Mouse (Mus musculus) neural tube, embryonic 12.5 days (tissue): ENCODE results near the gene Zc3h12c. TPM values are rescaled to one million over a fixed set of nuclear protein-coding genes. Genes with fewer than 3 reads are reported as not detected.

Experiments
- ATAC-seq: fragments of 200-750 bp; cut with Nextera tagmentation; 2 replicates; pipeline ENCODE4 v1.8.0; 2017; ENCODE audit warnings: low read depth, mild to moderate bottlenecking, moderate TSS enrichment, moderate library complexity; ENCODE audit not compliant: low FRiP score
- H3K27ac ChIP-seq: fragments of 300-500 bp; sonication (generic); 2 replicates; pipeline ENCODE4 v1.5.1; 2016
- H3K27me3 ChIP-seq: fragments of 300-500 bp; sonication (generic); replicated peaks from 2 replicates; pipeline ENCODE4 v1.6.1; 2016; ENCODE audit warnings: mild to moderate bottlenecking
- H3K36me3 ChIP-seq: fragments of 300-500 bp; sonication (generic); 2 replicates; pipeline ENCODE4 v1.6.1; 2016; ENCODE audit warnings: mild to moderate bottlenecking
- H3K4me1 ChIP-seq: fragments of 300-500 bp; sonication (generic); 2 replicates; pipeline ENCODE4 v1.6.1; 2016
- H3K4me2 ChIP-seq: fragments of 300-500 bp; sonication (generic); replicated peaks from 2 replicates; pipeline ENCODE4 v1.6.1; 2016; ENCODE audit warnings: mild to moderate bottlenecking
- H3K4me3 ChIP-seq: fragments of 300-500 bp; sonication (generic); 2 replicates; pipeline ENCODE4 v1.5.1; 2016
- H3K9ac ChIP-seq: fragments of 300-500 bp; sonication (generic); 2 replicates; pipeline ENCODE4 v1.6.1; 2016; ENCODE audit warnings: mild to moderate bottlenecking
- H3K9me3 ChIP-seq: fragments of 300-500 bp; sonication (generic); 2 replicates; pipeline ENCODE4 v1.6.1; 2016; ENCODE audit warnings: mild to moderate bottlenecking
- WGBS: fragments of 180-500 bp; shearing (Covaris S2); methylation state at CpG from one replicate; pipeline ENCODE4 v1.1.7; 2016; 5-methylcytosine and 5-hydroxymethylcytosine counted together
- polyA plus RNA-seq: library from polyadenylated mRNA; unstranded; fragments of >200 nt; fragmentation: Nextera tagmentation; extraction: Ambion mirVana; gene quantifications from 2 replicates; pipeline ENCODE4 v1.2.1, GENCODE M21; 2016

Gene Zc3h12c
- polyA plus RNA-seq, 1 experiment from 2014 or later: 8.3 TPM

DNA sequence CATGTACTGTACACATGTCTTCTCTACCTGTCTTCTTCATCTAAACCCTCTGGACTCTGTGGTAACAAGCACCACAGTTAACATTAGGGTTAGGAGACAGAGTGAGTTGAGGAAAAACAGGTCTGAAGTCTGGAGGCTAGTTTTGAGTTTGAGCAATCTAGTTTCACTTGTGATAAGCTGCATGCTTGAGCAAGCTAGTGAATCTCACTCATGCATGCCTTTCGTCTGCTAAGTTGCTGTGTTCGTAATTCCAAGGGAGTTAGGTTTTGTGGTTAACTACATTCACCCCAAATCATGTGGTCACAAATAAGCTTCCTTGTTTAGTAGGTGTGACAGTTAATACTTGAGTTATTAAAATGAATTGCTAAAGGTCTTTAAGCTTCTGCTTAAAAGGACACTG lies 13.0 kb upstream of the Zc3h12c start:
- ATAC-seq: no peak
- H3K36me3 ChIP-seq: no peaks in the 10 kb centered on the region
- no peaks in the 10 kb centered on the region for H3K27me3 ChIP-seq
- H3K9ac ChIP-seq: no peak overlapping the region
- H3K4me2 ChIP-seq: no peak overlapping the region
- no peaks in the 10 kb centered on the region for H3K4me1 ChIP-seq
- H3K4me3 ChIP-seq: no peak overlapping the region
- no peaks in the 10 kb centered on the region for H3K9me3 ChIP-seq
- WGBS: 89% methylated on average over 2 of the region's 2 CpGs
- H3K27ac ChIP-seq: no peak overlapping the region

GRCm38 (mm10) chr9:52180851-52181250 lies 12.5 kb upstream of the Zc3h12c start:
- no peak overlapping the region for H3K4me3 ChIP-seq
- ATAC-seq: no peak
- H3K27ac ChIP-seq: no peak overlapping the region
- H3K36me3 ChIP-seq: no peaks in the 10 kb centered on the region
- no peaks in the 10 kb centered on the region for H3K9me3 ChIP-seq
- H3K27me3 ChIP-seq: no peaks in the 10 kb centered on the region
- H3K4me2 ChIP-seq: no peak overlapping the region
- H3K4me1 ChIP-seq: no peaks in the 10 kb centered on the region
- no peak overlapping the region for H3K9ac ChIP-seq
- 91% methylated on average over 6 of the region's 6 CpGs for WGBS

- Histone ChIP-seq H3K4me1 (no peaks in the 10 kb centered on the region), H3K4me2 (no peak overlapping the region), H3K27me3 (no peaks in the 10 kb centered on the region), H3K36me3 (no peaks in the 10 kb centered on the region), H3K9ac (no peak overlapping the region), H3K9me3 (no peaks in the 10 kb centered on the region), H3K4me3 (no peak overlapping the region), H3K27ac (no peak overlapping the region)
- WGBS: 88% methylated on average over 4 of the region's 4 CpGs
- ATAC-seq: no peak
Measured at GRCm38 (mm10) chr9:52175257-52175859, 7.0 kb upstream of the Zc3h12c start.

DNA sequence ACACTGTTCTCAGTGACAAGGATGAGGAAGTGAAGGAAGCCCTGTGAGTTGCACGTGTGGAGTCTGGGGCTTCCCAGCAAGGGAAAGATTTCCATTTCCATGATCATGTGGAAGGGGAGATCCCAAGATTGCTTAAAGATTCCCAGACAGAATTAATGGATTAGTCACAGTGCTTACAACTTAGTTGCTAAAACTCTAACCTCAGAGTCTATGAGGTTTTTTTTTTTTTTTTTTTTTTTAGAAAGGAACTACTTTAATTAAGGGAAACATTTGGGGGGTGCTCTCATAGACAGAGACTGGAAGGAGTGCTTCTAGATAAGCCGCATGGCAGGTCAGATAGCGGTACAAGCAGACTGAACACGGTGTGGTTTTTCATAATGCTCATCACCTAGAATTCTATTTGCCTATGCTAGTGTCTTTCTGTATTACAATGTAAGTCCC lies 6.3 kb upstream of the Zc3h12c start:
- Histone ChIP-seq H3K4me1 (no peaks in the 10 kb centered on the region), H3K4me3 (no peak overlapping the region), H3K36me3 (no peaks in the 10 kb centered on the region), H3K27ac (no peak overlapping the region), H3K9me3 (no peaks in the 10 kb centered on the region), H3K27me3 (no peaks in the 10 kb centered on the region), H3K9ac (no peak overlapping the region), H3K4me2 (no peak overlapping the region)
- WGBS: 92% methylated on average over 4 of the region's 4 CpGs
- no peak for ATAC-seq

DNA sequence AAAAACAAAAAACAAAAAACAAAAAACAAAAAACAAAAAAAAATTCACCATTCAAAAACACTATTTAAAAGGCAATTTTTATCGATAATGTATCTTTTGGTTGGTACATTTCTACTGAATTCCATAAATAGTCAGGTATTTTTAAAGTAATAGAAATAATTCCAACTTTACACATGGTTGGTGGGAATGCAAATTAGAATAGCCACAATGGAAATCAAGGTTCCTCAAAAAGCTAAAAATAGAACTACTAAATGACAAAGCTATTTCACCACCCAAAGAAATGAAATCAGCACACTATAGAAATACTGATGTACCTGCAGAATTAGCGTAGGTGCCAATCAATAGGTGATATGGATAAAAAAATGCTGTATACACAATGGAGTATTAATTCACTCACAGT lies 5.6 kb upstream of the Zc3h12c start:
- Histone ChIP-seq H3K27me3 (no peaks in the 10 kb centered on the region), H3K9me3 (no peaks in the 10 kb centered on the region), H3K4me2 (no peak overlapping the region), H3K4me1 (peaks cover 3% of the 10 kb centered on the region), H3K4me3 (no peak overlapping the region), H3K27ac (no peak overlapping the region), H3K36me3 (no peaks in the 10 kb centered on the region), H3K9ac (no peak overlapping the region)
- WGBS: 94% methylated on average over 2 of the region's 2 CpGs
- ATAC-seq: no peak

GRCm38 (mm10) chr9:52172550-52172949 lies 4.2 kb upstream of the Zc3h12c start:
- Histone ChIP-seq H3K9ac (no peak overlapping the region), H3K27me3 (no peaks in the 10 kb centered on the region), H3K4me2 (no peak overlapping the region), H3K36me3 (no peaks in the 10 kb centered on the region), H3K27ac (no peak overlapping the region), H3K9me3 (no peaks in the 10 kb centered on the region), H3K4me3 (no peak overlapping the region), H3K4me1 (peaks cover 5% of the 10 kb centered on the region)
- WGBS: 73% methylated on average over 7 of the region's 7 CpGs
- ATAC-seq: no peak

GRCm38 (mm10) chr9:52170671-52171070 lies 2.3 kb upstream of the Zc3h12c start:
- Histone ChIP-seq H3K9me3 (no peaks in the 10 kb centered on the region), H3K4me2 (no peak overlapping the region), H3K9ac (no peak overlapping the region), H3K4me1 (peaks cover 8% of the 10 kb centered on the region), H3K27me3 (no peaks in the 10 kb centered on the region), H3K36me3 (no peaks in the 10 kb centered on the region), H3K27ac (no peak overlapping the region), H3K4me3 (no peak overlapping the region)
- ATAC-seq: no peak
- WGBS: 86% methylated on average over 6 of the region's 6 CpGs

DNA sequence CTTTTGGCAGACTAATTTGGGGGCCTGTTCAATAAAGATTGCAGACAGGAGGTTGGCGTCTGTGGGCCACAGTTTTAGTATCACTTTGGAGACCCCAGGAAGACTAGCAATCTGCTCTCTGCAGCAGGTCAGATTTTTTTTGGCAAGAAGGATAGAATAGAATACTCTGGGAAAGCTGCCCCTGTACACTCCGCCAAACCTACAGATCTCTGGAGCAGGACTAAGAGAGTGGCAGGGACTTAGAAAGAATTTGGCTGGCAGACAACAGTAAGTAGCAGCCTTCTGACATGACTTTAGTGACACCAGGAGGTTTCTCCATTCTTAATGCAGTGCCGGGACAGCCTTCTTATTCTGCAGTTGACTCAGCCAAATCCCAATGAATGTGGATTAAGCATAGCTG lies 1.8 kb upstream of the Zc3h12c start:
- Histone ChIP-seq H3K4me2 (no peak overlapping the region), H3K27me3 (no peaks in the 10 kb centered on the region), H3K4me3 (no peak overlapping the region), H3K36me3 (no peaks in the 10 kb centered on the region), H3K9ac (no peak overlapping the region), H3K9me3 (no peaks in the 10 kb centered on the region), H3K4me1 (peaks cover 8% of the 10 kb centered on the region), H3K27ac (no peak overlapping the region)
- no peak for ATAC-seq
- WGBS: 89% methylated on average over 3 of the region's 3 CpGs

GRCm38 (mm10) chr9:52168686-52169270 lies 406 bp upstream of the Zc3h12c start:
- no peaks in the 10 kb centered on the region for H3K36me3 ChIP-seq
- peak overlapping the region; percentile 92 for H3K27ac ChIP-seq
- WGBS: under 1% methylated on average over 22 of the region's 34 CpGs
- peak; percentile 88 for ATAC-seq
- peak overlapping the region; percentile 75 for H3K4me2 ChIP-seq
- H3K9ac ChIP-seq: peak overlapping the region; percentile 99
- peak overlapping the region; percentile 85 for H3K4me3 ChIP-seq
- no peaks in the 10 kb centered on the region for H3K9me3 ChIP-seq
- peaks cover 8% of the 10 kb centered on the region for H3K4me1 ChIP-seq
- H3K27me3 ChIP-seq: no peaks in the 10 kb centered on the region

DNA sequence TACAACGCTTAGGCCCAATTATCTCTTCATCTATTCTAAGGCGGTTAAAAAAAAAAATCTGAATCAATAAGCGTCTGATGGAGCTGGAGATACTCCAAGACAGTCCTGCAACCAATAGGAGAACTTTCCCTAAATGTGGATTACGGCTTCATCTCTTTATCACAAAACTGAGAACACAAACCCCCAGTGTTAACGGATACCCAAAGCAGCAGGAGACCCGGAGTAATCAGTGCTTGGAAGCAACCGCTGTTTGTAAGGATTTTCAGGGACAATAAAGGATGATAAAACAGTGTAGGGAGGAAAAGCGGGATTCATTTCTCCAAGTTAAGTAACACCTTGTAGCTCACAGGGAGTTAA lies 888 bp downstream of the Zc3h12c start:
- H3K4me2 ChIP-seq: peak overlapping the region; percentile 75
- no peaks in the 10 kb centered on the region for H3K27me3 ChIP-seq
- H3K4me1 ChIP-seq: peaks cover 8% of the 10 kb centered on the region
- peak overlapping the region; percentile 92 for H3K27ac ChIP-seq
- H3K36me3 ChIP-seq: no peaks in the 10 kb centered on the region
- peak overlapping the region; percentile 85 for H3K4me3 ChIP-seq
- WGBS: 5% methylated on average over 8 of the region's 8 CpGs
- no peaks in the 10 kb centered on the region for H3K9me3 ChIP-seq
- ATAC-seq: no peak; the same call in 1 of the 2 replicates
- H3K9ac ChIP-seq: peak overlapping the region; percentile 99

GRCm38 (mm10) chr9:52167084-52167483 lies 1.3 kb downstream of the Zc3h12c start:
- 12% methylated on average over 3 of the region's 3 CpGs for WGBS
- Histone ChIP-seq H3K27ac (no peak overlapping the region), H3K4me1 (peaks cover 8% of the 10 kb centered on the region), H3K9ac (peak overlapping the region; percentile 99; the same call in 1 of the 2 replicates), H3K4me2 (peak overlapping the region; percentile 75), H3K9me3 (no peaks in the 10 kb centered on the region), H3K27me3 (no peaks in the 10 kb centered on the region), H3K36me3 (no peaks in the 10 kb centered on the region), H3K4me3 (peak overlapping the region; percentile 85)
- ATAC-seq: no peak

DNA sequence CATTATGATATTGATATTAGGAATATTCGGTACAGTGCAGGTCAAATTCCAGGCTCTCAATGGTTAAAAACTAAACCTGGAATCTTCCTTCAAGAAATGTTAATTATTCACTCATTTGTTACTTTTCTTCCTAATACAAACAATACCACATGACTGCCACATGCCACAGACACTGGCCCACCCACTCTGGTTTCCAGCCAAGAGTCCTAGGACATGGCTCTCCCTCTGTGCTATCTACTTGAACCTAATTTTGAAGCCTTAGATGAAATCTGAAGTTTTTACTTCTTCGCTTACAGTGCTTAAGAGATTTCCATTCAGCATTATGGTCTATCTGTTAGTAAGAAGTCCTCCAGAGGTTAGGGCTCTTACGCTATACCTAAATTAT lies 2.7 kb downstream of the Zc3h12c start:
- Histone ChIP-seq H3K36me3 (0 out of 2 replicates have a peak, but pooled peaks cover 3% of the 10 kb centered on the region), H3K4me1 (peaks cover 8% of the 10 kb centered on the region), H3K9me3 (peaks cover 2% of the 10 kb centered on the region; the same call in 1 of the 2 replicates), H3K27me3 (no peaks in the 10 kb centered on the region), H3K4me3 (no peak overlapping the region), H3K9ac (no peak overlapping the region), H3K27ac (no peak overlapping the region), H3K4me2 (no peak overlapping the region)
- no peak for ATAC-seq
- WGBS: 97% methylated on average over 3 of the region's 3 CpGs
